Mouse (Mus musculus) right cerebral cortex, postnatal 4 days (tissue): ENCODE data around the gene Mrps18a.

ENCODE experiments used
- DNase-seq: peaks from one replicate; pipeline ENCODE4 v3.0.0-alpha.2; 2022

Mrps18a gene

DNA sequence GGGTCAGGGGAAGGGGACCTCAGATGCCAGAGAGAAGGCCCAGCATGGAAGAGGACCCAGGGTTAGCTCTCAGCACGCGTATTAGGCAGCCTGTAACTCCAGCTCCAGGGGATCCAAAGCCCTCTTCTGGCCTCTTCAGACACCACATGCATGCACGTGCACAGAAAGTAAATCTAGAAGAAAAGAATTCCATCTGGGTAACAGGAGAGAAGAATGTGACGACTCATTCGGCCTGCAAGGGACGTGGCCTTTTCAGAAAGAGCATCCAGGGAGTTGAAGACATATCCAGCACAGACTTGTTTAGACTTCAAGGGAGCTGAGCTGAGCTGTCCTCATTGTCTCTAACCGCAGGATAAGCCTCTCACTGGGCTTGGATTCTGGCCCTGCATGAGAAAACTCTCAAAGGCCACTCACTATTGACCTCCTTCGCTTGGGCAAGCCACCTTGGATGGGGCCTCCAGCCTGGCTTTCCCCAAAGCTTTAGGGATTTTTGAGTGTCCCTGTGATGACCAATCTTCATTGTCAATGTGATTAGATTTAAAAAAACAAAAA lies 8.1 kb upstream of the Mrps18a start:
- DNase-seq, result no peak

DNA sequence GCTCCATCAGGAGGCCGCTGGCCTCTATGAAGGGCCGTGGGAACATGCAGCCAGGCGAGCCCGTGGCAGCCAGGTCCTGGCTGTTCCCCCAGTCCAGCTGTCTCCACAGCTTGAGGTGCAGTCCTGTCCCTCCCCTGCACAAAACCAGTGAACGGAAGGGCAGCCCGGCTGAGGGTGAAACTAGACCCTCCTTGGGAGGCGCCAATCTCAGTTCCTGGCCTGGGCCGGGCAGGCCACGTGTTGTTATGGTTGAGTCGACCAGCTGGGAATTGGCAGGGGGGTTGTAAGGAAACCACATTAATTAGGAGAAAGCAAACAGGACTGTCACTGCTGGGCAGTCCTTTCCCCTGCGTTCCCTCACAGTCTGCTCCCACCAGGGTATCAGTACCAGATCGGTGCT lies 6.3 kb upstream of the Mrps18a start:
- no peak for DNase-seq

DNA sequence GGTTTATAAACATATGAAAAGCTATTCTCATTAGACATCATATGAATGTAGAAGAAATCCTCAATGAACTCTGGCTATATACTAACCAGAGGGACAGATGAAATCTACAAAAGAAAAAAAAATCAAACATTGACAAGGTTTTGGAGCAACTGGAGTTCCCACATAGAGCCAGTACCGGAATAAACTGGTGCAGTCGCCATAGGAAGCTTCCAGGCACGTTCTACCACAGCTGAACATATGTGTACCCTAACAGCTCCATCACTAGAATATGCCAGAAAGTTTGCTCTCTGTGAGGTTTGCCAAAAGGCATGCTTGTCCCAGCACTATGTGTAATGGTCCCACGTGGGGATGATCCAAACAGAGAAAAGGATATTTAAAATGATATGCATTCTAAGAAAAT lies 2.5 kb upstream of the Mrps18a start:
- no peak for DNase-seq

DNA sequence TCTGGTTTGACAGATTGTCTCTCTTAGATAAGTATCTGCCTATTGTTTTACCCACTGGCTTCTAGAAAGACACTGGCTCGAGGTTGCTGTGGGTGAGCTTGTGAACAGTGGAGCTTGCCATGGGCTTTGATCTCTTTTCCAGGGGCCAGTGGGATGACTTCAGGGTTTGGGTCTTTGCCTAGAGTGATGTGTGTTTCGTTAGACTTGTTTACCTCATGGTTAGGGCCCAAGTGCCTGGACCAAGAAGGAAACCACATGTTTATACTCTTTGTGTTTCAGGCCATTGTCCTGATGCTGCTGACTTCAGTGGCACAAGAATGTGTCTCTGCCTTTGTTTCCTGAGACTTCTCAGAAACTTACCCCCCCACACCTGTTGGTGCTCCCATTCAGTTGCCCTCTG lies 4.7 kb downstream of the Mrps18a start:
- DNase-seq, result no peak

DNA sequence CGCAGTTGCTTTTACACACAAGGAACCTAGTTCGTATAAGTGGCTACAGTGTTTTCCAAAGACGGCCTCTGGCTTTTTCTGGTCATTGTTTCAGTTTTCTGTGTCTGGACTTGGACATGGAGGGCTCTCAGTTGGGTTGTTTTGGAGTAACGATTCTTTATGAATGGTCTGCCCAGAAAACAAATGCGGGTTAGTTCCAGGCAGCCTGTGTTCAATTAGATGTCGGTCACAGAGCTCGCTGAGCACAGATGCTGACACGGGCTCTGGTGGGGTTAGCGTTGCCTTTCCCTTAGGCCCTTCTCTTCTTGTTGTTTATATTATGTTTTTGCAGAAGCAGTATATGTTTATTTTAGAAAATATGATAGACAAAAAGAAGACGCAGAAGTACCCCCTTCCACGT lies 5.4 kb downstream of the Mrps18a start:
- no peak for DNase-seq

DNA sequence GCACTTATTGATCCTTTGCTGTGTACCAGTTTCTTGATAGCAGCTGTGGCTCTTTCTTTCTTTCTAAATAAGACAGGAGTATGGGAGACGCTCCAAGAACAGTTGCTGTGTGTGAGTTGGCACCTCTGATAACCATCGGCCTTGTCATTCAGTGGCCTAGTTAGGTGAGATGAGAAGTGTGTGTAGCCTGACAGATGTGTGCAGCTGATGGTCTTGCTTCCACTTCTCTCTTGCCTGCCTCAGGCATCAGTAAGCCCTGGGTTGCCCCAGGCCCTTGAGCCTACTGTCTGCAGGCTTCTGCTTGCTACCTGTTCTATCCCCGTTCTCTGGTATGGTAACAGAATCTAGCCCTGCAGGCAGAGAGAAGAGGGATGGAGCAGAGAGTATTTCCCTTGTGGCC lies 6.1 kb downstream of the Mrps18a start:
- DNase-seq, result no peak

DNA sequence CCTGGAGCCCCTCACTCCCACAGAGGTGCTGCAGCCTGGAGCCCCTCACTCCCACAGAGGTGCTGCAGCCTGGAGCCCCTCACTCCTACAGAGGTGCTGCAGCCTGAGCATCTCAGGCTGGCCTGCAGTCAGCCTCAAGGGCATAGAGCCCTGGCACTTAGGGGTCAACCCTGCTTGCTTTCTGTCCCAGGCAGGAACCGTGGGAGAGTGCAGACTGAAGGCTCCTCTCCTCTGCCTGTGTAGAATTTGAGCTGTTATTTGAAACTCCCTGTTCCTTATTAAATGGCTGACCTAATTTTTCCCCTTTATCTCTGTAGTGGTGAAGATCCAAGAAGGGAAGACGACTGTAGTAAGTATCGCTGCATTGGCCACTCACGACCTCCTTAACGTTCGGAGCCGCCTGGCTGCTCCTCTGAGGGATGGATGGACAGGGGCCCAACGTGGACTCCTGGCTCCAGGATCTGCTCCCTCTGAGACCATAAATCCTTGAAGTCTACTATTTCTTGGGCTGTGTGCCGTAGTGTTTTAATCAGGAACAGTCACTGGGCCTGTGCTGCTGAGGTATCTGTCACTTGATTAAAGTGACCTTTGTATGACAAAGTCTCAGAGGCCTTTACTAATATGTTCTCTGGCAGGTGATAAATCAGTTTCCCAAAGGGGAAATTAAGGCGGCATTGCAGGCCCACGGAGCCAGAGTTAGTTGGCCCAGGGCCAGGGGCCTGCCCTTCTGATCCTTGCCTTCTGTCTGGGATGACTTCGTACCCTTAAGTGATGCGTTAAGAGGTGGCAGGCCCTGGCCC lies 7.0 kb downstream of the Mrps18a start:
- no peak for DNase-seq

DNA sequence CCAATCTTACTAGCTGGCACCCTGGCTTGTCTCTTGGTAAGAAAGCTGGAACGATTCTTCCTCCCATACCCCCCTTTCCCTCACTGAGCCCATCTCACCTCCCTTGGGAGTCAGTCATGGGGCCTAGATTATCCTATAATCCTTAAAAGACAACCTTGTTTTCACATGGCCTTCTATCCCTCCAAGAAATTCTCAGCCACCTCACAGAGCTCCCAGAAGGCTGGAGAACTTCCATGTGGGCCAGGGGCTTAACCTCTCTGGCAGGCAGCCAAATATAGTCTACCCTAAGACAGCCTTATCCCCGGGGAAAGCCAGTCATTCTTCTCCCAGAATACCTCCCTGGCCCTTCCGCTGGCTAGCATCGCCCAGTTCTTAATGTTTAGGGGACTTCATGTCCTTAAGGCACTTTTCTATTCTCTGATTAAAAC lies 7.7 kb downstream of the Mrps18a start:
- no peak for DNase-seq

DNA sequence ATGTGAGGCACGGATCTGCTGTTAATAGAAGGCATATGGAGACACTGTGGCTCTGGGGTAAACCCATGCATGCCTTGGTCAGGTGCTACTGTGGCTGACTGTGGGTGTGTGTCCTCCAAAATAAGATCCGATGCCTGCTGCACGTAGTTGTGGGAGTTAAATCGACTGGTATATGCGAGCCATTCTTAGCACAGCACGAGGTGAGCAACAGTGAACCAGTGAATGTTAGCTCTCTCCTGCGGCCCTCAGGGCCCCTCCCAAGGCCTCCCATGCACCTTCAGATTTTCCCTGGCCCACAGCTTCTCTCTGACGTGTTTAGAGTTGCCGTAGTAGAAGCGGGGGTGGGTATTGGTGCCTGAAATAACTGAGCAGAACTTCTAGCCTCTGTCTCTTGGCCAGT lies 8.9 kb downstream of the Mrps18a start:
- DNase-seq, result no peak

DNA sequence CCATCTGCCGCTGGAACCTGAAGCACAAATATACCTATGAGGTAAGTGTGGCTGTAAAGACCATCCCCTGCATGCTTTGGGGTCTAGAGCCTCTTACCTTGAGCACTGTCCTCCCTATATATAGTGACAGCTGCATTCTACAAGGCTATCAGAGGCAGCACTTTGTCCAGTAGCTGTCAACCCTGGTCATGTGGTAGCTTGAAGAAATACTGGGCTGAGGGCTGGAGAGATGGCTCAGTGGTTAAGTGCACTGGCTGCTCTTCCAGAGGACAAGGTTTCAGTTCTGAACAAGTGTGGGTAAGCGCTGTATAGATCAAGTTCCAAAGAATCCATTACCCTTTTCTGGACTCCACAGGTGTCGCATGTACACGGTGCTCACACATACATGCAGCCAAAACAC lies 12.0 kb downstream of the Mrps18a start:
- no peak for DNase-seq

DNA sequence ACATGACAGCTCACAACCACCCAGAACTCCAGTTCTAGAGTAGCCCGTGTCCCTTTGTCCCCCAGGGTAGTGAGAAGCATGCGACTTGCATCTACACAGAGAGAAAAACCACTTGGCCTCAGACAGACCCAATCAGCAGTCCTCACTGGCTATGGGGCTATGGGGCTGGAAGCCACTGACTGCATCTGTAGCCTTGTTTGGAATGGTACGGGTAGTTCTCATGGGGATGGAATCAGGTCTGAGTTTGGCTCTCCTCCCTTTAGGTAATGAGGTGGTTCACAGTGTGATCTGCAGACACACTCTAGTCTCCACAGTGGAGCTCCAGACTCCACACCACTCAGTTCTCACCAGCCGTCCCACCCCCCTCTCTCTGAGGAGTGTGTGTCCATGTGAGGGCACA lies 12.5 kb downstream of the Mrps18a start:
- DNase-seq, result no peak

DNA sequence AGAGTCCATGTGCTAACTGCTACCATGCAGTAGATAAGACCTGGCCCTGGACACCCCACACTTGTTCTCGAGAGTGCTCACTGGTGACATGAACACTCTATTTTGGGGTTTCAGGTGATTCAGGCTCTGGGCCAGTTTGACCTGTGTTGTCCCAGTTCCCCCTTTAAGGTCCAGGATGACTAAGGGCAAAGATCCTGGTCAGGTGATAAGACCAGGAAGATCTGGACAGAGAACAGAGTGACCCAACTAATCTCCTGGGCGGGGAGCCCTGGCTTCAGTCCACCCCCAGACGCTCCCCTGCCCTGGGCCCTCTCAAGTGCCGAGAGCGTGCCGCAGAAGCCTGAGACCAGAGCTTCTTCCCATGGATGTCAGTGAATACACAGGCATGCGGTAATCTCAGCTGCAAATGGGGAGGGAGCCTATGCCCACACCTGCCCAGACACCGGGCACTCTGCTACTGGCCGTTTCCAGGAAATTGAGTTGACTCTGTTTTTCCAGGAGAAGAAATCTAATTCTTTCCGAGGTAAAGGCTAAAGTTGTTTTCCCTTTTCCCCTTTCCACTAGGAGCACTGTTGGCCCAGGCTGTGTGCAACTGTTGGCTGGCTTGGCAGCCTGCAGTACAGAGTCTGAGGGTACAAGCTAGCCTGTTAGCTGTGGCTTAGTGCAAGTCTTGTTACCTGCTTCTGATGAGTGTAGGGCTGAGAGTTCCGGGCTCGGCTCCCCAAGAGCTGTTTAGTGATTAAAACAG lies 13.3 kb downstream of the Mrps18a start:
- no peak for DNase-seq

DNA sequence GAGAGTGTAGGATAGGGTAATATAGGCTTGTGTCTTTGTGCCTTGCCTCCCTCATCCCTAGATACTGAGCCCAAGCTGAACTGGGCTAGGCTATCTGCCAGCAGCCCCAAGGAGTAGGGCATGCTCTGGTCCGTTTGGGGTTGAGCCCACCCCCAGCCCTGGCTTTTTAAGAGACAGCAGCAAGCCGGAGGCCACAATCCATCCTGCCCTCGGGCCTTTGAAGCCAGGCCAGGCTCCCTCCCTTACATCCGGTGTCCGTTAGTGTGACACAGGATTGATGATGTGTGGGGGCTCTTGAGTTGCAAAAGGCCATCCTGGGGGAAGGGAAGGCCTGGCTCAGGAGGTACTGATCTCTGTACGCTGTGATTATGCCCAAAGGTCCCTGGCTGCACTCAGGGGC lies 15.8 kb downstream of the Mrps18a start:
- no peak for DNase-seq

DNA sequence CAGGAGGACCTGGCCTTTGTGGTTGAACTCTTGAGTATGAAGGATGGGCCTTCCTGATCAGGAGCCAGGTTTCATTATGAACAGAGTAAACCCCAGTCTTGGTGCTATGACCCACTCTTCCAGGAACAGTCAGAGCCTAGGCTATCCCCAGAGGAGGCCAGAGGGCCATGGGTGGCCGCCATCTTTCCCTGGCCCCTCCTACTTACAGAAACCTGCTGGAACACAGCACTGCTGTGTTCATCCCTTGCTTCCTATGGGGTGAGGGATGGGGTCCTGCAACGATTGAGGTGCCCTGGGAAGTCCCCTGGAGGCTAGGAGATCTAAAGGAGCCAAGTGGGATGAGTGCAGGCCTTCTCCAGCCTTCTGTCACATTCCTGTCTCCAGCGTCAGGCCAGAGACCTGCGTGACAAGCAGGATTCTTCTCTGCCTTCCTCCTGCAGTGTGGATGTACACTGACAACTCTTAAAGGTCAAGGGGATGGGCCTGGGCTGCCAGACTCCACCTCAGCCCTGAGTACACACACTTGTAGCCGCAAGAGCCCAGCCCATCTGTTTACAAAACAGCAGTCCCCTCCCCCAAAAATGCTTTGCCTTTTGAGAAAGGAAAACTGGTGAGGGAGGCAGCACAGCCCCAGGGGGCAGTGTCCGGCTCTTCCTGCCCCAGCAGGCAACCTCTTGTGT lies 17.2 kb downstream of the Mrps18a start:
- DNase-seq, result no peak

DNA sequence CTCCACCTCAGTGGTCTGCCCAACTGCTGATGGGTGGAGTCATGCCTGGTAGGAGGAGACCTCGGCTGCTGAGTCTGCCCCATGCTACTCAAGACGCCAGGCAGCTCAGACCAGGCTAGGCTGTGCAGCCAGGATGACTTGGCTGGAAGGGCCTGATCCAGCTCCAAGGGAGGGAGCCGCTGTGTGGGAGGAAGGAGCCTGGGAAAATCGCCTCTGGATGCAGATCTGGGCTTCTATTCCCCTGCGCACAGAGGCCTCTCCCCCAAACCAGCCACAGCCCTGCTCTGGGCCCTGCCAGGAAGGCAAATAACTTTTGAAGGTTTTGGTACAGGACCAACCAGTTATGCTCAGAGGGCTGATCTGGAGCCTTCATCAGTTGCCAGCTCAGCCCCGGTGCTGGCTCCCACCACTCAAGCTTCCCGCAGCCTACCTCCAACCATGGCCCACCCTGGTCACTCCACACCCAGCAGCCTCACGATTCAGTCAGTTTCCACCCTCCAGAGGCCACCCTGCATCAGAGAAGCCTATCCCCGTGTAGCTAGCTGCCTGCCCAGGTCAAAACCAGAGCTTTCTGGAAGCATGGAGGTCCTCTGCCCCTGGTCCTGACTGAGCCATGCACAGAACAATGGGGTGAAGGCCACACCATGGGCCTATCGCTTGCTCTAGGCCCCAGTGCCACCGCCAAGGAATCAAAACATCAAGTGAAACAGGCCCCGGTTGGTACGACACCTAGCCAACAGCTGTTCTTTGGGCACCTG lies 19.1 kb downstream of the Mrps18a start:
- DNase-seq, result no peak

DNA sequence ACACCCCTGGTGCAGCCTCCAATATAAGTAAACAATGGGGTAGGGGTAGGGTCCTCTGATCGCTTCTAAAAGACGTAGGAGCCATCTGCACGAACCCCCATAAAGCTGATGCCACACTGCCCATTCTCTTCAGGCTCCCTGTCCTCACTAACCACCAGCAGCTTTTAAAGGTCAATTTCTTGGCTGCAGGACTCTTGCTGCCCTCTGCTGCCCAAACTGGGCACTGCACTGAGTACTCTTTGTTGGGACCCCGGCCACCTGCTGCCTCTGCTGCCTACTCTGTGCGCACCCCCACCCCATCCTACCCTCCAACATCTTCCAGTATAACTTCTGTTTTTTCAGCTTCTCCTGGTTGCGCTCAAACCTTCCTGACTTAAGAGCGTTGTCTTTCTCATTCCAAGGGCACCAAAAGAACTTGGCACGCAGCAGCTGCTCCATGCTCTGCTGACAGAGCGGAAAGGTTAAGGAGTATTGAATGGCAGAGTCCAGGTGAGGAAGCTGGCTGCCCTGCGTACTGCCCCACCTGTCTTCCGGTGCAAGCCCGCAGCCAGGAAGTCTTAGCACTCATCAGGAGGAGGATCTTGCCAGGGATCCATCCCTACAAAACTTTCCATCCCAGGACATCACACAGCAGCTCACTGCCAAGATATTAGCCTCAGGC lies 21.4 kb downstream of the Mrps18a start:
- peak; percentile 82 for DNase-seq

DNA sequence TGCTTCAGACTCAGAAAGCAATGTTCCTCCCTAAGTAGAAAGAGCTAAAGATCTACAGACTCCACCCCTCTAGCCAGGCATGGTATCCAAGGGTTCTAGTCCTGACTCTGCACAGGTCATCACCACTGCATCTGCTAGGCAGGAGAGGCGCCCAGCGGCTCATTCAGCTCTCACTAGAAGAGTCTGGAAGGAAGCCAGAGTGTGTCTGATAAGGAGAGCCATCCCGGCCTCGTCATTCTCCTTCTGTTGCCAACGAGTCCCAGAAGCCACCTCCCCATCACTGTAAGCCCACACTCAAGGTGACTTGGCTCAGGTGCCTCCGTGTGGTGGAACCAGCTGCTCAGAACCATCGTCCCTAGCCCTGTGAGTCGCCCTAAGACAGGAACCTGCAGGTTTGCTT lies 22.1 kb downstream of the Mrps18a start:
- no peak for DNase-seq

DNA sequence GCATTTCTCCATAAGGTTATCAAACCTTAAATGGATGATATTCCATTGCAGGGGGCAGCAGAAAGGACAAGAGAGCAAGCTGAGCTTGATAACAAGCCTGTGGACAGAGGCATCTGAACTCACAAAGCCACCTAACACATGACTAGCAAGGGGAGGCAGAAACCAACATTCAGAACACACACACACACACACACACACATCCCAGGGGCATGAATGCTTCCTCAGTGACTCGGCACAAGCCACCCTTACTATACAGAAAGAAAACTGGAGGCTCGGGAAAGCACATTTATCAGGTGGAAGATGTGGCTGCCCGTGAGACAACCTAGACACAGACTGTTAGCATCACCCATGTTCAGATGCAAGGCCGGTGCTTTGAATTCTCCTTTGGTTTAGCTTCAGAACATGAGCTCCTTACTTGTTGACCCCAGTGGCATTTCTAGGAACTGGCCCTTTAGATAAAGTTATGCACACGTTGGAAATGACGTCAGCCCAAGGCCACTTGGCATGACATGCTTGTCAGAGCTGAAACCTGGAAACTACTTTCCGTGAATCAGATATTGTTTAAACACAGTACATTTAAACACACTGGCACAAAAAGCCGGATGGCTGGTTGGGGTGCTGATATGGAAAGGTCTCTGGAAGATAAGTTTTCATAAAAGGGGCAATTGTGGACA lies 27.9 kb downstream of the Mrps18a start:
- DNase-seq, result no peak

DNA sequence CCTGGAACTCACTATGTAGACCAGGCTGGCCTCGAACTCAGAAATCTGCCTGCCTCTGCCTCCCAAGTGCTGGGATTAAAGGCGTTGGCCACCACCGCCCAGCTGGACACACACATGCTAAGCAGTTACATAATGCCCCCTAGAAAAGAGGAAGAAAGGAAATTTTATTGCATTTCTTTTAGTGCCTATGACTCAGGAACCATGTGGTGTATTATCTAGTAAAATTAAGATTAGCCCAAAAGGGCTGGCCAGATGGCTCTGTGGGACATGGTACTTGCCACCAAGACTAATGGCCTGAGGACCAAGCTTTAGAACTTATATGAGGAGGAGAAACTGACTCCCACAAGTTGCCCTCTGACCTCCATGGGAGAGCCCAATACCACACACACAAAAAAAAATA lies 29.1 kb downstream of the Mrps18a start:
- DNase-seq, result no peak

DNA sequence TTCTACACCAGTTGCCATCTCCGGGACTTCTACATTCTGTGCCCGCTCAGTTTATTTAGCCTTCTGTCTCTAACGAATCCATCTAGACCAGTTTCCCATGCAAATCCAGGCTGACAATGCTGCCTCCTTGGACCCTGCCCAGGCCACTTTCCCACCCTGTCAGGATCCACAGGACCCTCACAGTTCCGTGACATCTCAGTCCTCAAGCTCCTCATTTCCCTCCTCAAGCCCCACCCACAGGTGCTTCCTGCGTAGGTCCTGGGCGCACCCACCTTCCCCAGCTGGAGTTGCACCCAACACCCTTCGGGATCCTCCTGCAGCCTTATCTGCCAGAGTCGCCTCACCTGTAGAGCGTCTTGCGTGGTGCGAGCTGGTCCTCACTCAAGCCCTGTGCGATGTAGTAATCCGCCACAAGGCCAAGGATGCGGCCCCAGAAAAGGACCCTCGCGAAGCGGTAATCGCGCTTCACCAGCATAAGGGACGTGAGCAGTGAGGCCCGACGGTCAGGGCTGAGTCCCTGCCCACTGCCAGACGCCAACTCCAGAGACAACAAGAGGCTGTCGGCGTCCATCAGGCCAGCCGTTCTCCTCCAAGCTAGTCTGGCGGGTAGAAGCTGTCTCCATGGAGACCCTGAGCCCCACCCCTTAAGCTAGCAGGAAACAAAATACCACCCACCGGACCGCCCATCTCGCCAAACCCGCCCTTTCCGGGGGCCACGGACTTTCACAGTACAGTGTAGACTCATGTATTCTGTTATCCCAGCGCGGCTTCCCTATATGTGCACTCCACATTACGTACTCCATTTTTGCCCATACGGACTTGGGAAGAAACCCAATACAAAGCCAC lies 33.0 kb downstream of the Mrps18a start, which contains the start of gene Rsph9:
TSS of gene Rsph9 (minus strand) at position 639 of the 846 bp plus-strand sequence.
- peak; percentile 77 for DNase-seq
